Mouse (Mus musculus): ENCODE data around the gene Spats2l.

Spats2l gene

GRCm38 (mm10) chr1:57774001-57774667 is at the start of gene Spats2l:
Spats2l (plus strand) TSS chr1:57774162.
- in situ Hi-C loops (cut with MboI, MseI): no loop called here

- in situ Hi-C loops (cut with MboI, MseI): no loop called here
These were observed 48.7 kb upstream of the Spats2l start for GRCm38 (mm10) chr1:57725268-57725667.

GRCm38 (mm10) chr1:57735877-57736276 is 38.1 kb upstream of the Spats2l start:
- in situ Hi-C loops (cut with MboI, MseI): no loop called here

GRCm38 (mm10) chr1:57741740-57742139 is 32.2 kb upstream of the Spats2l start:
- in situ Hi-C loops (cut with MboI, MseI): no loop called here

GRCm38 (mm10) chr1:57742266-57742665 is 31.7 kb upstream of the Spats2l start:
- in situ Hi-C loops (cut with MboI, MseI): no loop called here

GRCm38 (mm10) chr1:57751781-57752180 is 22.2 kb upstream of the Spats2l start:
- in situ Hi-C loops (cut with MboI, MseI): no loop called here

GRCm38 (mm10) chr1:57766396-57766795 is 7.6 kb upstream of the Spats2l start:
- in situ Hi-C loops (cut with MboI, MseI): no loop called here

- in situ Hi-C loops (cut with MboI, MseI): no loop called here
These were observed 636 bp upstream of the Spats2l start for GRCm38 (mm10) chr1:57773326-57773725.

GRCm38 (mm10) chr1:57774668-57775495 is 920 bp downstream of the Spats2l start:
- in situ Hi-C loops (cut with MboI, MseI): no loop called here

- in situ Hi-C loops (cut with MboI, MseI): no loop called here
These were observed 1.5 kb downstream of the Spats2l start for GRCm38 (mm10) chr1:57775496-57775790.

- in situ Hi-C loops (cut with MboI, MseI): no loop called here
These were observed 2.8 kb downstream of the Spats2l start for GRCm38 (mm10) chr1:57776671-57777281.

GRCm38 (mm10) chr1:57784300-57784699 is 10.3 kb downstream of the Spats2l start:
- in situ Hi-C loops (cut with MboI, MseI): no loop called here

GRCm38 (mm10) chr1:57789831-57790230 is 15.9 kb downstream of the Spats2l start:
- in situ Hi-C loops (cut with MboI, MseI): no loop called here

- in situ Hi-C loops (cut with MboI, MseI): no loop called here
These were observed 18.2 kb downstream of the Spats2l start for GRCm38 (mm10) chr1:57792212-57792611.

GRCm38 (mm10) chr1:57795838-57796237 is 21.9 kb downstream of the Spats2l start:
- in situ Hi-C loops (cut with MboI, MseI): no loop called here

GRCm38 (mm10) chr1:57799398-57799797 is 25.4 kb downstream of the Spats2l start:
- in situ Hi-C loops (cut with MboI, MseI): no loop called here

- in situ Hi-C loops (cut with MboI, MseI): no loop called here
These were observed 26.9 kb downstream of the Spats2l start for GRCm38 (mm10) chr1:57800846-57801245.

GRCm38 (mm10) chr1:57806126-57806525 is 32.2 kb downstream of the Spats2l start:
- in situ Hi-C loops (cut with MboI, MseI): no loop called here

- in situ Hi-C loops (cut with MboI, MseI): no loop called here
These were observed 33.9 kb downstream of the Spats2l start for GRCm38 (mm10) chr1:57807882-57808281.

GRCm38 (mm10) chr1:57810221-57810620 is 36.3 kb downstream of the Spats2l start:
- in situ Hi-C loops (cut with MboI, MseI): no loop called here

GRCm38 (mm10) chr1:57817103-57817502 is 43.1 kb downstream of the Spats2l start:
- in situ Hi-C loops (cut with MboI, MseI): no loop called here

GRCm38 (mm10) chr1:57820428-57820997 is 46.6 kb downstream of the Spats2l start:
- in situ Hi-C loops (cut with MboI, MseI): no loop called here

Data from T-helper 2 cell (primary cell).